Mouse (Mus musculus): ENCODE measurements around the gene Ctbp1.

Ctbp1 gene

DNA sequence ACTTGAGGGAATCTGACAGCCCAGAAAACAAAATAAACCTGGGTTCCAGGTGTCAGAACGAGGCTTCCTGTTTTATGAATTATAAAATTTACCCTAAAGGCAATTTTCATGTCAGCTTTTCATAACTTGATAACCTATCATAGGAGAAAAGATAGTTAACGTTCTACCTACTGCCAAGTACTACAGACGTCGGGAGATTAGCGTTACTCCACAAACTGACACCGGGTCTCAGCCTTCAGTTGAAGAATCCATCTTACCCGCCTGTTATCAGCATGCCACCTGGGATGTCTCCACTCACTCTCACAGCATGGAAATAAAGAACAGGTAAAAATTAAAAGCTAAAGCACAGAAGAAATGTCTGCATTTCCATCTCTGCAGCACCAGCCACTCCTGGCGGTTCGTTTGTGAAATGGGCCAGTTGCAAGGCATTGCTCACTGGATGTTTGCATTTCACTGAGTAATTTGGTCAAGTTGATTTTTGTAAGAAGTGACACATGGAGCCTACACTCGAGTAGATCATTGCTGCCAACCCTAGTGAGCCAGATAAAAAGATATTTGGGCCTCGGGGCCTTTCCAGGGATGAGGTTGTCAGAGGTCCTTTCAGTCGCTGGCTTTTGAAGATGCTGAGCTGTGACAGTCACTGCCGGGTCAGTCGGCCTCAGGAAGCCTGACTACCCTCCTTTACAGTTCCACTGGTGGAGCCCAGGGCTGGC, 66.1 kb downstream of the Ctbp1 start:
- DNase-seq (ENCODE audit: low read depth, low spot score) = no peak

DNA sequence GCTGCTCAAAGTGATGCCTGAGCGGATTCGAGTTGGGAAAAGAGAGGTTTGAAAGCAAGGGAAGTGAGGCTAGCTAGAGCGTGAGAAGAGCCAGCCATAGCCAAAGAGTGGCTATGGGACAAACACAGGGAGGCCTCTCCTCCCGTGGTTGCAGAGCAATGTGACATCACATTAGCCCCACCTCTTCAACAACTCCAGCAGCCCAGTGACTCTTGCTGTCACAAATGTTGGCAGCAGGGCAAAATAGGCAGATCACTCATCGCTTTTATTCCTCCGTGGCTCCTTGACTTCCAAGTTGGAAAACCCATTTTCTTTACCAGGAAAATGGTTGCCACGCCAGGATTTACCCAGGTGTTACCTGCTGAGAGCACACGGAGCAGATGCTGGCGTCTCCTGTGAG, 67.7 kb downstream of the Ctbp1 start:
- DNase-seq (ENCODE audit: low read depth, low spot score) = no peak

DNA sequence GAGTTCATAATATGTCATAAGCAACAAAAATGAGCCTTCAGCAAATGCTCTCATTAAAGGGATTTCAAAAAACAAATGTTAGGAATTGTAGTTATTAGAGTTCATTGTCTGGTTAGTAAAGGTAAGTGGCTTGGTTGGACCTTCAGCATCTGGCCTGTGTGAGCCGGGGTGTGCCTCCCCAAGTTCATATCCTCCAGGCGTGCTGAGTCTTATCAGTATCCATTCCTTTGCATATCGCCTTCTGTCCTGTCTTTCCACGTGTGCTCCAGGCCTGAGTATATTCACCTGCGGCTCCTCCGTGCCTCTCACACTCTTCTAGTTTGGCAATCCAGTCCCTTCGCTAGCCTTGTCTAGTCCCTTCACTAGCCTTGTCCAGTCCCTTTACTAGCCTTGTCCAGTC, 68.5 kb downstream of the Ctbp1 start:
- DNase-seq (ENCODE audit: low read depth, low spot score) = no peak

DNA sequence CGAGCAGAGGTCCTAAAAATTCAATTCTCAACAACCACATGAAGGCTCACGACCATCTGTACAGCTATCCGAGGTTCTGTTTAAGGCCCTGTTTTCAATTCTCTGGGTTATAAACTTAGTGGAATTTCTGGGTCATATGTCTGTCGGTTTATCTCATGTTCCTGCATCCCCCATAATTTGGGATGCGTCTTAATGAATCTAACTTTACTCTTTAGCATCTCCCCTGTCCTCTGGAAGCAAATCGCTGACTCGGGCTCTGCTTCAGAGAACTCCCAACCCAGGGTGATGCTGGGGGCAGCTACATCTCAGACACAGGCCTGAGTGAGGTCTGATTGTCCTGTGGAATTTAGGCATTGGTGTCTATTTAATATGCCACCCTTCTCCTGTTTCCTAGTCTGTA, 70.5 kb downstream of the Ctbp1 start:
- no peak for DNase-seq (ENCODE audit: low read depth, low spot score)

DNA sequence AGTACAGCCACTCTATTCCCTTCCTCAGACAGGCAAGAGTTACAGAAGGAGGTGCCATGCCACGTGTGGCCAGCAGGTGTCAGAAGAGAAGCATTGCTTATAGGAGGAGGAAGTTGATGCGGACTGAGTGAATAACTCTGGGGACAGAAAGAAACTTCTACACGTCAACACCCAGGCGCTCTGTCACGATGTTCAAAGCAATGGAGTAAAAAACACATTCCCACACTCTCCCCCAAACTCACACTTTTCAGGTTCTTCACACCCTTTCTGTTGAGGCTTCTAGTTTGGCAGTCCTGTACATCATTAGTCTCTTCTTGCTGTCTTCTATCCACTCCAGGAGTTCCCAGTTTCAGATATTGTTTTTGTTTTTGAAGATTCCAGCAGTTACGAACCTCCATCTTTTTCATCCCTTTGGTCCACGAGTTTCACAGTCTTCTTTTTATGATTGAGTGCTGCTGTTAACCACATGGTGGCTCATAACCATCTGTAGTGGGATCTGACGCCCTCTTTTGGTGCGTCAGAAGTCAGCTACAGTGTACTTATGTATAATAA, 71.0 kb downstream of the Ctbp1 start:
- peak; percentile 72 for DNase-seq (ENCODE audit: low read depth, low spot score)

DNA sequence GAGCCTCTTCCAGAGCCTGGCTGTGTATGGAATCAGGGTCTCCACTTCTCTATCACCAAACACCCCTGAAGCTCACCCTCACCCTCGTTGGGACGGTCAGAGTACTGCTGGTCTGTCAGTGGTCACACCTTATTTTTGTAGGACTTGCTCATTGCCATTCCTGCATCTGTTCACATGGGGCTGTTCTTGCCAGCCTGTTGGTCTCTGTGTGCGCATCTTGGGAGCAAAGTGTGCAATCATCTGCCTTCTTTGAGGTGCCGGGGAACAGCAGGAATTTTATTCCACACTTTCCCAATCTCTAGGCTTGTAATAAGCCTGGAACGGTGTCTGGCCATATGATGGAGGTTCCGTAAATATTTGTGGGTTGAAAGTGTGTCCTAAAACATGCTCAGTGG, 71.6 kb downstream of the Ctbp1 start:
- no peak for DNase-seq (ENCODE audit: low read depth, low spot score)

DNA sequence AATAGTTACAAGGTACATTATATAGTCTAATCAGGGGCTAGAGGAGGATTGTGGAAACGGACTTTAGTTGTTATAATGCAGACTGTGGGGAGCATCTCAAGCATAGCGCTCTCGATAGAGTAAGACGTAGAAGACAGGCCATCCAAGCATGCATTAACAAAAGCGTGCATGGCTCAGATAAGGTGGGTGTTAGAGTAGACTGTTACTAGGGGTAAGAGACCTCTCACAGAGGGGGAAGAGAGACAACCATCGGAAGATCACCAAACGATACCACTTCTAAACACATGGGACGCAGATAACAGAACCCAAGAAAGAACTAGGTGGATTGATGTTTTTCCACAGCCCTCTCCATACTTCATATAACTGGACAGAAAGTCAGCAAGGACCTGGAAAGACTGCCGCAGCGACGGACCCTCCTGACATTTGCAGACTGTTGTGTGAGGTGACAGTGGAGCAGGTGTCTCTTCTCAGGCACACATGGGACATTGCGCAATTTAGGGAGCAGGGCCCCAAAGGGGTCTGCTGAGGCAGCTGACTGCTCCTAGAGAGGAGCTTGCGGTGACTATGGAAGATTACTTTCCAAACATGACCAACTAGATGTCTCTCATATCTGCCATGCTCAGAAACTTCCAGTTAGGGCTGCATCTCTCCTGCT, 72.2 kb downstream of the Ctbp1 start:
- no peak for DNase-seq (ENCODE audit: low read depth, low spot score)

DNA sequence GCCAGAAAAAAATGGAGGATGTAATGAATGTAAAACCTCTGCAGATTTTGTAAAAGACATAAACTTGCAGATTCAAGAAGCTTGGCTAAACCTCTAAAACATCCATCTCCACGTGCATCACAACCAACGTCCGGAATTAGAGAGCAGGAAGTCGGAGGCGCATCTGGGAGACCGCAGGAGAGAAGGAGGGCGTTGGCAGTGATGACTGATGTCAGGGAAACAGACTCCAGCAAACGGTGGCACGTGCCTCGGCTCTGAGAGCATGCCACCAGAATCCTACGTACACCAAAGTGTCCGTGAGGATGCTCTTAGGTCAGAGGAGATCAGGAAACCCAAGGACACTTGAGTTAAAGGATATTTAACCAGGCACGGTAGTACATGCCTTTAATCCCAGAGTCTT, 73.1 kb downstream of the Ctbp1 start:
- DNase-seq (ENCODE audit: low read depth, low spot score) = no peak

DNA sequence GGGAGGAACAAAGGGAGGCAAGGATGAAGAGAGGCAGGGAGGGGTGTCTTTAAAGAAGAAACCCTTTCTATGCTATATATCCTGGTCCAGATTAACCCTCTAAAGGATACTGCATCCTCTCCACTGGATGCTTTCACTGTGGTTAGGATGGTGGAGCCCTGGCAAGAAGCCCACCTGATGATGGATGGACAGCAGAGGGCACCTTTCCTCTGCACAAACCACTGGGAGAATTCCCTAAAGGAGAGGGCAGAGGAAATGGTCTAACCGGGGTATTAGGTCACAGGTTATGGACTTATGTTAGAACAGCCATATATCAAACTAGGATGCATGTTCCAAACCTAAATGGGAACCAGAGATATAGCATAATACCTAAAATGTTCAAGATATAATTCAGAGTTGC, 74.7 kb downstream of the Ctbp1 start:
- DNase-seq (ENCODE audit: low read depth, low spot score) = no peak
